Mouse (Mus musculus) kidney, postnatal 10 days (tissue): ENCODE data around the gene Rnf166.

ENCODE experiments used
- DNase-seq: peaks from one replicate; pipeline ENCODE4 v3.0.0; 2021; ENCODE audit warnings: mixed read lengths

The Rnf166 gene

GRCm38 (mm10) chr8:122469407-122469806, 6.5 kb downstream of the Rnf166 start:
- no peak for DNase-seq

DNA sequence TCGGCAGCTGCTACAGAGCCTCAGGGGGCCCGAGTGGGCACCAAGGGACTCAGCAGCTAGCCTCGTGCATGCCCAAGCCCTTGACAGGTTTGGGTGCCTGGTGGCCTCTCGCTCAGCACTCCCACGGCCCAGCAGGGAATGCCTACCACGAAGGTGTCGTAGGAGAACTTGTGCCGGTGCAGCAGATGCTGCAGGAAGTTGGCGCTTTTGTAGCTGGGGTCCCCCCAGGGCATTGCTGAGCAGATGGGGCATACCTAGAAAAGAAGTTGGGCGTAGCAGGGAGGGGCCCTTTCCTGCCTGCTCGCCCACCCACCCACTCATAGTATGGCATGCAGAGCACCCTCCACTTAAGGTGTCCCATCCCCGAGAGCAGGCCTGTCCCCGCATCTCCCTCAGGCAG, 8.0 kb downstream of the Rnf166 start:
- DNase-seq: no peak

- DNase-seq: no peak
Observed at GRCm38 (mm10) chr8:122464985-122465384, 10.9 kb downstream of the Rnf166 start.

- DNase-seq: no peak
Observed at GRCm38 (mm10) chr8:122463651-122464640, 11.9 kb downstream of the Rnf166 start.

DNA sequence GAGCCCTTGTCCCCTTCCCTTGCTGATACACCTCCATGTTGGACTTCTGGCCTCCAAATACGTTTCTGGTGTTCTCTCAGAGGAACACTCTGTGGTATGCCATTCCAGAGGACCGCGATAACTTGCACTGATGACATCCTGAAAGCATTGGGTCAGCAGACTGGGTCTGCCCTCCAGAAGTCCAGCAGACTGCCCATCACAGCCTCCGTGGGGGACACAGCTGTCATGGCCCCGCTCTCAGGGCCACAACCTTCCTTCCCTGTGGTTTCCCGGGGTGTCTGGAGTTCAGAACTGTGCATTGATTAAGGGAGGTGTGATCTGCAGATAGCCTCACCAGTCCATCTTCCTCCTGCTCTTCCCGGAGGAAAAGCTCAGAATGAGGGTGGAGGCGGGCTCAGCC, 13.4 kb downstream of the Rnf166 start:
- DNase-seq: no peak

DNA sequence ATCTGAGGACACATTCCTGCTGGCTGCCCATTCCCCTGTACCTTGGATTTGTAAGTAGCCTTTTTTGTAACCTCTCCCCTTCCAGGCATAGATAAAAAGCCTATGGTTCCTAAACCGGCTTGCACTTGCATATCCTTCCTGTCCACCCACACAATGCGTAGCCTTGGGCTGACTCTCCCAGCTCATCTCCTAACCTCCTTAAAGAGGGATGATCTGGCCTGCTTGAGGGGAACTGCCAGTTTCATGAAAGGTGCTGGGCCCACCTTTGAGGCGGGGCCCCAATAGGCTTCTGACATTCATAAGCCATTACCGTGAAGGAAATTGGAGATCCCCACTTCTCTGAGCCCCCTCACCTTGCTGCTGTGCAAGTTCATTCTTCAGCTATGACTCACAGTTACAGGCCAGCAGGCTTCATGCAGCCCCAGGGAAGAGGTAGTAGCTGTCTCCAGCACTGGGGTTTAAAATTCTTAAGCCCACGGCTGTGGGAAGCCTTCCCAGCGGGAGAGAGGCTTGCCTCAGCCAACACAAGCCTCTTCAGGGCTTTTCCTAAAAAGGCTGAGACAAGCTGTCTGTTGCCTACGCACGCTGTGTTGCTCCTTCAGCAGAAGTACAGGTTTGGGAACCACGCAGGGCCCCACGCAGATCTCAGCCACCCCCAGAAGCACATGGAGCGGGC, 14.3 kb downstream of the Rnf166 start:
- DNase-seq: no peak

- DNase-seq: peak; percentile 80
Observed at GRCm38 (mm10) chr8:122460524-122461472, 15.1 kb downstream of the Rnf166 start, which contains the start of gene Snai3. Gene Snai3 (minus strand): TSS chr8:122460733.

DNA sequence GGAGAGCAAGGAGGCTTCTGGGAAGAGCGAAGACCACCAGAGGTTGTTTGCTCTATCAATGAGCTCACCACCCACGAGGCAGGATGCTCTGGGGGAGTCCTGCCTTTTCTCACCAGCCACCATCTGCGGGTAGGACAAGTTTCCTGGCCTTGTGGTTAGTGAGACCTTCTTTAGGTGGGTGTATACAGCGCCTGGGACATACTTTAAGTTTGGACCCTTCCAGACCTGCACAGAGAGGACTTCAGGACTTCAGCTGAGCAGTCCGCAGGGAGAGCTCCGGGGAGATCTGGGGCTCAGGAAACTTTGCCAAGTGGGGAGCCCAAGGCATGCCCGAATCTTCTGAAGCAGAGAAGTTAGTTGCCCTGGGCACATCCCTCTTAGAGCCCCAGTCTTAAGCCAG, 15.9 kb downstream of the Rnf166 start:
- DNase-seq: no peak

GRCm38 (mm10) chr8:122459218-122459900, 16.5 kb downstream of the Rnf166 start:
- peak; percentile 53 for DNase-seq

DNA sequence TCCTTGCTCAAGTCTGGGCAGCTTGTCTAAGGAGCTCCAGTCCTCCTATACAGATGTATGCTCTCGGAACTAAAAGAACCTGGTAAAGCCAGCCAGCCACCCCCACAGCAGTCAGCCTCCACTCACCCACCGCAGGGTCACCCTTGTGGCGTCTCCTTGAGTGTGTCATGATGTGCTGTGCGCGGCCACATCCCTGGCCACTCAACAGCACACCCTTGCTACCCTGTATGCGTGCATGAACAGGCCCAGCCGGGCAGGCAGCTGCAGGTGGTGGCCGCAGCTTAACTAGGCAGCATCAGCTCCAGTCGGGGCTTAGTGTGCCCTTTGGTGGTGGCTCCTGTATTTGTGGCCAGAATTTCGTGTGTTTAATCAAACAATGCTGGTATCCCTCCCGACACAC, 18.7 kb downstream of the Rnf166 start:
- no peak for DNase-seq

DNA sequence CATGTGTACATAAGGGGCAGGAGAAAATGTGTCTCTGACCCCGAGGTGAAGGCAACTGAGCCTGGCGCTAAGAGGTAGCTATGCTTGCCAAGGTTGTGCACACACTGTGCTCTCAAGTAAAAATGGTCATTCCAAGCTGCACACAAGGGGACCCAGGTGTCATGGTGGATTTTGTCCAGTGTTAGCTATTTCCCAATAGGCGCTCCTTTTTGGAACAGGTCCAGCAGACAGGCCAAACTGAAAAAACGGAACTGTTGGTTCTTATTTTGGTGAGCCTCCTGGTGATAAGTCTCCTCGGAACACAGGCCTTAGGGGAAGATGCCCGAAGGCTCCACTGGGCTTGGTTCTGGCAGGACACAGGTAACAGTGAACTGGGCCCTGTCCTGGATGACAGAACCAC, 21.5 kb downstream of the Rnf166 start:
- no peak for DNase-seq

DNA sequence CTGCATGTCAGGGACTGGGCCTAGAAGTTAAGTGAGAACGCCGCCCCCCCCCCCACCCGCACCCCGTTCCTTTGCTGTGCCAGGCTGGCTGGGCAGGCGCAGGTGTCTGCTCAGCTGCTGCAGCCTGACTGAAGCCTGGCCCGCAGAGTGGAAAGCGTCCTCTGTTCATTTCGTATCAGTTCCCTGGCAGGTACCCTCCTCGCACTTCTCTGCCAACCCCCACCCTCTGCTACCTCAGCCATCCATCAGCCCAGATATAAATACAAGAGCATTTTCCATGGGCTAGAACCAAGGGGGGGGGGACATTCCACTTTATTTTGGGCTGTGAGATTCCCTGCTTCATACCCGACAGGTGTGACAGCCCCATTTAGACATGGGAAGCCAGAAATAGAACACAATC, 23.7 kb downstream of the Rnf166 start:
- no peak for DNase-seq

GRCm38 (mm10) chr8:122451161-122451703, 24.6 kb downstream of the Rnf166 start:
- DNase-seq: no peak

DNA sequence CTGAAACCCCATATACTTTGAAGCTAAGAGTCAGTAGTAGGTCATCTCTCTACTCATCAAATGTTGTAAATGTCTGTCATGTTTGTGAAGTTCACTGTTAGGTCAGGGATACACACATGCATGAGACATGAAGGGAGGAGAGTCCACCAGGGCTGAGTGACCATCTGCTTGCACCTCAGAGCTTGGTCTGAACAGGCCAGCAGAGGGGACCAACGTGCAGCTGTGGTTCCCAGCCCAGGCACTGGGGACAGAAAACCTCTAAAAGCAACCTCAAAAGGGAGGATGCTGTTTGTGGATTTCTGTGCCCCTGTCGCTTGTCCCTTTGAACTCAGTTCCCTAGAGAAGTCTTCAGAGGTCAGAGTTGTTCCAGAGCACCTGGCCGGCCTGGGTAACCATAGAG, 30.7 kb downstream of the Rnf166 start:
- DNase-seq: no peak

DNA sequence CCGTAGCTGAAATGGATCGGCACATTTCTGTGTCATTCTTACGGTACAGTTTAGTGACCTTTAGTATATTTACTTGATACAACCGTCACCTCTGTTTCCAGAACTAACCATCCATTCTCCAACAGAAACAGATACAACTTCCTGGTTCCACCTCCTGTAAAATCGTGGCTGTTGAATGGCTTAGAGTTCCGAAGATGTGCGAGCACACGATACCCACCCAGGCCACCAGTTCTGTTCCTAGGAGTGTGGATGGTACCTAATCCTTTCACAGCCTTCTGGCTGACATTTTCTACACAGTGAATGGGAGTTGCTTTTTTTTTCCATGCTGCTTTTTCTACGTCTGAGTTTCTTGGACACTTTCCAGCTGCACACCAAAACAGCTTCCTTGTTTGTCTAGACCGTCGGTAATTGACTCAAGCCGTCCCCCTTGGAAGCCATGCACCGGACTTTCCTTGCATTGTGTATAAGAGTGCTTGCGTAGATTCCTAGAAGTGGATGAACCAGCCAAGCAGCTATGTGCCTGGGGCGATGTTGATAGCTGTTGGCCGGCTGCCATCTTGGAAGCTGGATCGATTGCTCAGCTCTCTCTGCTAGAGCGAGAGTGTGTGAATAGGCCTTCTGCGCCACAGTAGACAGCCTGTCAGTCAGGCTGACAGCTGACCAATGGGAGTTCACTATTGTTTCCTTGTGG, 31.7 kb downstream of the Rnf166 start:
- peak; percentile 90 for DNase-seq

DNA sequence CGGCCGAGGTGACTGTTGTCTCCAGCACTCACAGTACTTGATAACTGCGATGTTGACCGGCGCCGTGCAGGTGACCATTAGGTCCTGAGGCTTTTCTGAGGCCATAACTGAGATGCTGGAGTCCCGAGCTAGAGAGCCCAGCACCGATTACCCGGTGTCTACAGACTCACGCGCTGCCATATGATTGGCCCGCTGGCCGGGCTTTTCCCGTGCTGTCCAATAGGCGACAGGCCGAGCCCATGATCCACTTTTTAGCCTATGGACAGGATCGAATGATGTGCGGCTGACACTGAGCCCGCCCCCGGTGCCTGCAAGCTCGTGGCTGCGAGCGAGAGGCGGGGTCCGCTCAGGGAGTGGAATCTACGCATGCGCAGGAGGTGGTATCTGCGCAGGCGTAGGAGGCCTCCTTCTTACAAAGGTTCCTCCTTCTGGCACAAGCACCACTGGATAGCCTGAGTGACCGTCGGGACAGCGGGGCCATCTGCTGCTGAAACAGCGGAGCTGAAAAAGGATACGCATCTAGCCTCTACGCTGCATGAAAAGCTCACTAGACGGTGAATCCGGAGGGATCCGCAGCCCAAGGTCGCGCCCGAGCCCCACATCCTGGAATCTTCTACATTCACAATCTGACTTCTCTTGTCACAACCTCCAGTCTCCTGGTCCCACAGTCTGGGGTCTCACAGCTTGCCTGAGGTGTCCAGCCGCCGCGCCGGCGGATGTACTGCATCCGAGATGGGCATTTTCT, 32.4 kb downstream of the Rnf166 start, which contains the start of gene Mvd:
Mvd (minus strand) TSS at position 161 of the 745 bp plus-strand sequence.
- peak; percentile 99 for DNase-seq

DNA sequence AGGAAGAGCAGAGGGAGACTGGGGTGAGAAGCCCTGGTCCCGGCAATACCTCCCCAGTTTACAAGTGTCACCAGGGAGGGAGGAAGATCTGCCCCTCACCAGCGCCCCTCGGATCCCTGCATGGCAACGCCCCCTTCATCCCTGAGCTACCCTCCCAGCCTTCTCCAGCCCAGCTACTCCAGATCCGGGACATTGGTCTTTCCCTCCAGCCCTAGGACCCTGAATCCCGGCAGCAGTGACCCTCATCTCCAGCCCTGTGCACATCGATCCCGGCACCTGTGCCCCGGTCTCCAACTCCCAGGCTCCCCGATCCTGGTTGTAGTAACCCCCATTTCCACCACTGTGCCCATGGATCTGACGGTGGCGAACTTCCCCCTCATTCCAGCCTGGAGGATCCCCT, 33.1 kb downstream of the Rnf166 start:
- no peak for DNase-seq

GRCm38 (mm10) chr8:122442356-122442755, 33.5 kb downstream of the Rnf166 start:
- DNase-seq: no peak

GRCm38 (mm10) chr8:122441326-122441725, 34.5 kb downstream of the Rnf166 start:
- no peak for DNase-seq

- DNase-seq: no peak
Observed at GRCm38 (mm10) chr8:122439336-122439735, 36.5 kb downstream of the Rnf166 start.
